Mouse (Mus musculus) brain, embryonic 14.5 days (tissue): Measurements from ENCODE around the gene Rps6kl1.

Experiments used
- CTCF ChIP-seq: fragments of 200-500 bp; IDR thresholded peaks from 2 replicates; pipeline ENCODE4 v1.5.1; 2012; ENCODE audit warnings: inconsistent platforms, mild to moderate bottlenecking, moderate library complexity, borderline replicate concordance; ENCODE audit not compliant: insufficient read depth, insufficient read length; ENCODE audit errors: extremely low read depth
- POLR2A ChIP-seq: fragments of 200-500 bp; IDR thresholded peaks from 2 replicates; pipeline ENCODE4 v1.6.1; 2012; ENCODE audit warnings: mild to moderate bottlenecking, inconsistent platforms, borderline replicate concordance; ENCODE audit not compliant: poor library complexity, insufficient read depth, insufficient read length, severe bottlenecking; ENCODE audit errors: extremely low read depth

DNA sequence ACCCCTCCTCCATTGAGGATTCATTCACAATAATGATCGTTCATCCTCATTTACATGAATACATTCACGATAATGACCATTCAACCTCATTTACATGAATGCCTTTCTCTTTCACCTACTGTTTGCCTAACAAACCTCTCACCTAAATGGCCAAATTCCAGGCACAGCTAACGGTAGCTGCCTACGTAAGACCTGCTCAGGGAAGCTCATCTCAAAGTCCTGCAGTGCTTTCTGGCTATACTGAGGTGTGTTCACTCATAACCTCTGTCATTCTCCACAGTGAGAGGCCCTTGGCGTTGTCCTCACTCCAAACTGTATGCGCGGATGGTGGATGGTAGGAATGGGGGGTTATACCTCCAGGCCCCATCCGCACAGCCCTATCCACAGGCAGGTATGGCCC, 46.3 kb downstream of the Rps6kl1 start:
- TF ChIP-seq POLR2A (no peak), CTCF (no peak)
